In genomic region chr2:142560896-142561500, GRCm38 (mm10) we compare ENCODE assay signal across 13 mouse cellular contexts.
DNase-seq lines count a peak whose midpoint lies in the region; ATAC-seq and TF ChIP-seq lines count a peak whose summit lies in the region.
"Had no signal": no experiment of that assay in that cellular context is flagged by ENCODE, and none has a peak within 500 bp of the region (broad histone marks: within the 10 kb centered on the region; RNA-seq: fewer than 3 reads in every experiment).

No protein-coding gene starts in this region.

- TF ChIP-seq POLR2A in lung, adult 2 months (IDR thresholded peaks at IDR 0.05; ENCODE audit: borderline replicate concordance, extremely low read depth, low read depth, low read length), result no peak

- H3K27me3 ChIP-seq in forebrain, embryonic 15.5 days, result no peaks in the 10 kb centered on the region
- 0 out of 2 replicates have a peak, but pooled peaks cover 2% of the 10 kb centered on the region for H3K27me3 ChIP-seq in midbrain, embryonic 12.5 days

- peaks cover 6% of the 10 kb centered on the region for H3K4me1 ChIP-seq in forebrain, embryonic 15.5 days
- peaks cover 11% of the 10 kb centered on the region for H3K4me1 ChIP-seq in midbrain, embryonic 12.5 days
- no peaks in the 10 kb centered on the region for H3K4me1 ChIP-seq in lung, adult 2 months (ENCODE audit: control insufficient read depth, insufficient read depth, low read length)

- WGBS in forebrain, embryonic 15.5 days, result 8% methylated on average over 4 of the region's 4 CpGs
- 25% methylated on average over 4 of the region's 4 CpGs for WGBS in midbrain, embryonic 12.5 days
- 68% methylated on average over 4 of the region's 4 CpGs for WGBS in lung, adult 2 months

- H3K9ac ChIP-seq in forebrain, embryonic 15.5 days (replicated peaks), result no peak overlapping the region
- no peak overlapping the region for H3K9ac ChIP-seq in midbrain, embryonic 12.5 days (replicated peaks)

- H3K4me3 ChIP-seq in forebrain, embryonic 15.5 days, result no peak overlapping the region
- H3K4me3 ChIP-seq in midbrain, embryonic 12.5 days, result no peak overlapping the region
- no peak overlapping the region for H3K4me3 ChIP-seq in lung, adult 2 months (replicated peaks; ENCODE audit: extremely low read depth, low read depth, low read length)

- no peak for TF ChIP-seq CTCF in lung, adult 2 months (IDR thresholded peaks at IDR 0.05; ENCODE audit: insufficient read depth, low read length)

- H3K36me3 ChIP-seq in forebrain, embryonic 15.5 days, result no peaks in the 10 kb centered on the region
- H3K36me3 ChIP-seq in midbrain, embryonic 12.5 days, result no peaks in the 10 kb centered on the region

- peak overlapping the region; percentile 77 for H3K27ac ChIP-seq in forebrain, embryonic 15.5 days (replicated peaks)
- H3K27ac ChIP-seq in midbrain, embryonic 12.5 days (replicated peaks), result peak overlapping the region; percentile 68

- ATAC-seq in forebrain, embryonic 15.5 days (replicated peaks), result peak; percentile 96
- ATAC-seq in midbrain, embryonic 12.5 days (ENCODE audit: low FRiP score, low read depth), result peak; percentile 93
- ATAC-seq: lung, postnatal 0 days had no signal

- no peaks in the 10 kb centered on the region for H3K9me3 ChIP-seq in forebrain, embryonic 15.5 days
- H3K9me3 ChIP-seq in midbrain, embryonic 12.5 days, result no peaks in the 10 kb centered on the region

- no peak overlapping the region for H3K4me2 ChIP-seq in forebrain, embryonic 15.5 days (replicated peaks)
- H3K4me2 ChIP-seq in midbrain, embryonic 12.5 days (replicated peaks), result no peak overlapping the region

- DNase-seq in cerebellum, postnatal 10 days, result peak; percentile 49 to 64
- DNase-seq in cerebellum, postnatal 25 days, result no peak
- peak; percentile 7 for DNase-seq in adipocyte (ENCODE audit: low spot score)
- no peak for DNase-seq in ovary, adult 18-20 months (ENCODE audit: low spot score)
- no peak for DNase-seq in gastrocnemius, postnatal 25 days
- no peak for DNase-seq in lung, adult 2 months
- DNase-seq: adrenal gland, postnatal 14 days; cerebellum, postnatal 36 days; gastrocnemius, postnatal 14 days; kidney, postnatal 4 days had no signal

Comparison
In these comparisons a context has a peak if more than half of its experiments do, and no peak if none do; other contexts are left out.
1. DNase-seq: peak in cerebellum, postnatal 10 days (2 of 2) and adipocyte (single experiment); none in cerebellum, postnatal 25 days (0 of 2), ovary, adult 18-20 months (single experiment), gastrocnemius, postnatal 25 days (single experiment) and lung, adult 2 months (single experiment).